Mouse (Mus musculus): ENCODE results near the gene Dusp5.

Gene Dusp5

GRCm38 (mm10) chr19:53517370-53518096 is 11.4 kb upstream of the Dusp5 start:
- in situ Hi-C loops (cut with MboI, MseI), result loop anchor here in 1 of 2 experiments (5.0 kb wide), 1 partner anchor 40 kb away; no protein-coding TSS in a partner anchor

GRCm38 (mm10) chr19:53519549-53519948 is 9.4 kb upstream of the Dusp5 start:
- in situ Hi-C loops (cut with MboI, MseI), result loop anchor here in 1 of 2 experiments (5.0 kb wide), 1 partner anchor 42 kb away; no protein-coding TSS in a partner anchor

DNA sequence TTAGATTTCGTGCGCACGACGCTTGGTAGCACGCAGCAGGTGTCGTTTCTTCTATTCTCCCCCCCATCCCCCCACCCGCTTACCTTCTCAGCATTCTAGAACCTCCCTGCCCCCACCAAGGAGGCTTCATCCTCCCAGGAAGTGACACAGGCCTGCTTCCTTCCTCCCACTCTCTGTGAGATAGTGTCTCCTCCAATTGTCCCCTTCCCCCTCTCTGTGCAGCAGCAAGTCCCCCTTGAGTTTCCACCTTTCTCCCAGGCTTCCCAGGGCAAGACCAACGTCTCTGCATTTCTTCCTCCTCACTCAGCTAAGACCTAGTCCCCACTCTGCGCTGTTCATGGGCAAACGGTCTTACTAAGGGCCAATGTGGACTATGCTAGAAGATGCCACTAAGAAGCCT is 8.9 kb upstream of the Dusp5 start:
- in situ Hi-C loops (cut with MboI, MseI), result loop anchor here in 1 of 2 experiments (5.0 kb wide), 1 partner anchor 43 kb away; no protein-coding TSS in a partner anchor

- in situ Hi-C loops (cut with MboI, MseI), result no loop called here
These were observed 7.6 kb upstream of the Dusp5 start for GRCm38 (mm10) chr19:53521137-53521795.

- in situ Hi-C loops (cut with MboI, MseI), result no loop called here
These were observed 1.4 kb upstream of the Dusp5 start for GRCm38 (mm10) chr19:53527480-53527879.

GRCm38 (mm10) chr19:53528131-53528621 is 733 bp upstream of the Dusp5 start:
- in situ Hi-C loops (cut with MboI, MseI), result no loop called here

DNA sequence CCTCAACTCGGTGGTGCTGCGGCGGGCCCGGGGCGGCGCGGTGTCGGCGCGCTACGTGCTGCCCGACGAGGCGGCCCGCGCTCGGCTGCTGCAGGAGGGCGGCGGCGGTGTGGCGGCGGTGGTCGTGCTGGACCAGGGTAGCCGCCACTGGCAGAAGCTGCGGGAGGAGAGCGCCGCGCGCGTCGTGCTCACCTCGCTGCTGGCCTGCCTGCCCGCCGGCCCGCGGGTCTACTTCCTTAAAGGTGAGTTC is 471 bp downstream of the Dusp5 start:
- in situ Hi-C loops (cut with MboI, MseI), result no loop called here

GRCm38 (mm10) chr19:53529705-53530562 is 1.0 kb downstream of the Dusp5 start:
- in situ Hi-C loops (cut with MboI, MseI), result no loop called here

DNA sequence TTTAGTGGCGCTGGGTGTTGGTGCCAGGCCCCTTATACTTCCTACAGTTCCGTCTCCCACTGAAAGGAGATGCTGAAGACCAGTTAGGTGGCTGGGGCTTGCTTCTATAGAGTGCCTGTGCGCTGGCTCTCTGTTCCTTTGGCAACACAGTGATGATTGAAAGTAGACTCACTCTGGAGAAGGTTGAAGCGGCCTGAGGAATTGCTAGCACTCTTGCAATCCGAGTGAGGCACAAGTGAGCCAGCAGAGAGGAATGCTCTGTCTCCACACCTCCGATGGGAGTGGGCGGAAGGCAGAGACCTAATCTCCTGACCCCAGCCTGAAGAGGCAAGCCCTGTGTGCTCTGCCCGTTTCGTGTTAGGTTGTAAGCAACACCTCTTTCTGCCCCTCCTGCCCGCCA is 2.5 kb downstream of the Dusp5 start:
- in situ Hi-C loops (cut with MboI, MseI), result no loop called here

DNA sequence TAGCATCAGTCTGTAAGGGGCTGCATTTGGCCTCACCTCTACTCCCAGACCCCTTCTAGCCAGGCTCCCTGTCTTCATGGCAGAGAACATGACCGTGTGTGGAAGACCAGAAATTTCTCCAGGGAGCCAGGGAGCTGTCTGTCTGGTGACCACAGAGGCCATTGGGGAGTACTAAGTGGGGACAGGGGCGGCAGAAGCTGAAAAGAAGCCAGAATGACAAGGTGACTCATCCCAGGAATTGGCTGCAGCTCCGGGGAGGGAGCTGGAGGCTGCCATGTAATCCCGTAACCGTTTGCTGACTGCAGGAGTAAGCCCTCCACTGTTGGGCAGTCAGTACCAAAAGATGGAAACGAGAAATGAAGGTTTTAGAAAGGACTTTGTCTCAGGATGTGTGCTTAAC is 3.1 kb downstream of the Dusp5 start:
- in situ Hi-C loops (cut with MboI, MseI), result no loop called here

GRCm38 (mm10) chr19:53532676-53533075 is 3.8 kb downstream of the Dusp5 start:
- in situ Hi-C loops (cut with MboI, MseI), result no loop called here

GRCm38 (mm10) chr19:53533236-53533635 is 4.3 kb downstream of the Dusp5 start:
- in situ Hi-C loops (cut with MboI, MseI), result no loop called here

DNA sequence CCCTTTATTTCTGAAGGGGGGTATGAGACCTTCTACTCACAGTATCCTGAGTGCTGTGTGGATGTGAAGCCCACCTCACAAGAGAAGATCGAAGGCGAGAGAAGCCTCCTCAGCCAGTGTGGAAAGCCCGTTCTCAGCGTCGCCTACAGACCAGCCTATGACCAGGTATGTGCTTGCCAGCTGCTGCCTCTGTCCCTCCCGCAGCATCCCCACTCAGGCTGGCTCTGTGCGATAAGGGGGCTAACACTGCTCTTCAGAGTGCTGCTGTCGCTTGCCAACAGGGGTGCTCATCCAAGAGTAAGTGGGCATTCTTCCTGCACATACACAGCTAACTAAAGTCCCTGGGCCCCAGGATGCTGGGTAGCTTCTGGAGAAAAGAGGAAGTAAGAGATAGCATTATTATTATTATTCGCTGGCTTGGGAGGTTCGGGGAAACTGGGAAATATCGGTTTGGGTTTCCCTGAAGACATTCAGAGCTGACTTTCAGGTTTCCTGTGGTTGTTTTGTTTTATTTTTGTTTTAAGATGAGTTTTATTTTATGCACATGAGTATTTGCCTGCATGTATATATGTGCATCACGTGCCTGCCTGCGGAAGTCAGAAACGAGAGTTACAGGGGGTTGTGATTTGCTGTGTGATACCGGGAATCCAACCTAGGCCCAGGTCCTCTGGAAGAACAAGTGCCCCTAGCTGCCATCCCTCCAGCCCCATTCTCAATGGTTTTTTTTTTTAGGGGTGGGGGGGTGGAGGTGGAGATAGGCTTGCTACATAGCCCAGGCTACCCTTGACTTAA is 5.1 kb downstream of the Dusp5 start:
- in situ Hi-C loops (cut with MboI, MseI), result no loop called here

- in situ Hi-C loops (cut with MboI, MseI), result loop anchor here in 1 of 2 experiments (5.0 kb wide), 1 partner anchor 37 kb away; no protein-coding TSS in a partner anchor
These were observed 6.0 kb downstream of the Dusp5 start for GRCm38 (mm10) chr19:53534757-53535410.

- in situ Hi-C loops (cut with MboI, MseI), result loop anchor here in 1 of 2 experiments (5.0 kb wide), 1 partner anchor 37 kb away; no protein-coding TSS in a partner anchor
These were observed 6.5 kb downstream of the Dusp5 start for GRCm38 (mm10) chr19:53535421-53535820.

- in situ Hi-C loops (cut with MboI, MseI), result loop anchor here in 1 of 2 experiments (5.0 kb wide), 1 partner anchor 36 kb away; no protein-coding TSS in a partner anchor
These were observed 7.3 kb downstream of the Dusp5 start for GRCm38 (mm10) chr19:53536251-53536650.

- in situ Hi-C loops (cut with MboI, MseI), result loop anchor here in 1 of 2 experiments (5.0 kb wide), 1 partner anchor 35 kb away; no protein-coding TSS in a partner anchor
These were observed 8.1 kb downstream of the Dusp5 start for GRCm38 (mm10) chr19:53536731-53537666.

DNA sequence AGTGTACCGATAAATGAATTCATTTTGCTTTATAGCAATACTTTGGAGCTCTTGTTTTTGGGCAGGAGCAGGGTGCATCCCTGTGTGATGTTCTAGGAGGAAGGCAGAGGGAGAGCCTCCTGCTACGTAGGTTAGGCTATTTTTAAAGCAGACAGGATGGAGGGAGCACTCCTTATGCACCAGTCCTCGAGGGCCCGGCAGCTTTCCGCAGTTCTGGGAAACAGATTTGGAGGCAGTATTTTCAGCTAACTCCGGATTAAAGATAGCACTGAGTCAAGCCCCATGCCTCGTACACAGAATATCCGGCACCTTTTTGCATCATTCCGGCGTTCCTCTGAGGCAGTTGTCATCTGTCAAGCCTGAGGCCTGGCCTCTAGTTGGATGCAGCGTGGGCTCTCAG is 9.1 kb downstream of the Dusp5 start:
- in situ Hi-C loops (cut with MboI, MseI), result loop anchor here in 1 of 2 experiments (5.0 kb wide), 1 partner anchor 34 kb away; no protein-coding TSS in a partner anchor

- in situ Hi-C loops (cut with MboI, MseI), result loop anchor here in 1 of 2 experiments (5.0 kb wide), 1 partner anchor 34 kb away; no protein-coding TSS in a partner anchor
These were observed 9.9 kb downstream of the Dusp5 start for GRCm38 (mm10) chr19:53538796-53539195.
